Mouse (Mus musculus): ENCODE measurements at regions not wholly inside any gene's neighbourhood (a gene's known extent, or its start where the extent isn't known, plus 50 kb on each side); places are given as distances from the start of the nearest gene placed in this dataset.

GRCm38 (mm10) chr12:106993011-106993410 lies 495.4 kb upstream of the 3110018I06Rik start:
- intact Hi-C loops (cut with DNase I): no loop called here
- no peak for DNase-seq (ENCODE audit: extremely low spot score in 1 of 2, low spot score in 2 of 2)

GRCm38 (mm10) chr12:107010995-107011786 lies 477.2 kb upstream of the 3110018I06Rik start:
- intact Hi-C loops (cut with DNase I): no loop called here
- DNase-seq (ENCODE audit: extremely low spot score in 1 of 2, low spot score in 2 of 2): peak; percentile 3 to 56

GRCm38 (mm10) chr12:107016801-107017200 lies 471.6 kb upstream of the 3110018I06Rik start:
- DNase-seq (ENCODE audit: extremely low spot score in 1 of 2, low spot score in 2 of 2): no peak
- intact Hi-C loops (cut with DNase I): no loop called here

- no peak for DNase-seq (ENCODE audit: extremely low spot score in 1 of 2, low spot score in 2 of 2)
- intact Hi-C loops (cut with DNase I): no loop called here
Measured at GRCm38 (mm10) chr12:107021806-107022205, 466.6 kb upstream of the 3110018I06Rik start.

GRCm38 (mm10) chr12:107026821-107027220 lies 461.6 kb upstream of the 3110018I06Rik start:
- intact Hi-C loops (cut with DNase I): no loop called here
- no peak for DNase-seq (ENCODE audit: extremely low spot score in 1 of 2, low spot score in 2 of 2)

GRCm38 (mm10) chr12:107027842-107028549 lies 460.4 kb upstream of the 3110018I06Rik start:
- no peak for DNase-seq (ENCODE audit: extremely low spot score in 1 of 2, low spot score in 2 of 2)
- intact Hi-C loops (cut with DNase I): no loop called here

- DNase-seq (ENCODE audit: extremely low spot score in 1 of 2, low spot score in 2 of 2): no peak
- intact Hi-C loops (cut with DNase I): no loop called here
Measured at GRCm38 (mm10) chr12:107028985-107029384, 459.4 kb upstream of the 3110018I06Rik start.

GRCm38 (mm10) chr12:107036357-107036756 lies 452.1 kb upstream of the 3110018I06Rik start:
- intact Hi-C loops (cut with DNase I): no loop called here
- DNase-seq (ENCODE audit: extremely low spot score in 1 of 2, low spot score in 2 of 2): no peak

GRCm38 (mm10) chr12:107041927-107042652 lies 446.3 kb upstream of the 3110018I06Rik start:
- no peak for DNase-seq (ENCODE audit: extremely low spot score in 1 of 2, low spot score in 2 of 2)
- intact Hi-C loops (cut with DNase I): no loop called here

- DNase-seq (ENCODE audit: extremely low spot score in 1 of 2, low spot score in 2 of 2): no peak
- intact Hi-C loops (cut with DNase I): no loop called here
Measured at GRCm38 (mm10) chr12:107046496-107046895, 441.9 kb upstream of the 3110018I06Rik start.

GRCm38 (mm10) chr12:107047059-107047531 lies 441.3 kb upstream of the 3110018I06Rik start:
- DNase-seq (ENCODE audit: extremely low spot score in 1 of 2, low spot score in 2 of 2): no peak

GRCm38 (mm10) chr12:107050891-107051635 lies 437.4 kb upstream of the 3110018I06Rik start:
- intact Hi-C loops (cut with DNase I): no loop called here
- DNase-seq (ENCODE audit: extremely low spot score in 1 of 2, low spot score in 2 of 2): no peak

More at GRCm38 (mm10) chr12:107047059-107047531, 441.3 kb upstream of the 3110018I06Rik start:
- intact Hi-C loops (cut with DNase I): no loop called here

GRCm38 (mm10) chr12:107052136-107052535 lies 436.3 kb upstream of the 3110018I06Rik start:
- DNase-seq (ENCODE audit: extremely low spot score in 1 of 2, low spot score in 2 of 2): no peak
- intact Hi-C loops (cut with DNase I): no loop called here

- intact Hi-C loops (cut with DNase I): no loop called here
- no peak for DNase-seq (ENCODE audit: extremely low spot score in 1 of 2, low spot score in 2 of 2)
Measured at GRCm38 (mm10) chr12:107056553-107056952, 431.9 kb upstream of the 3110018I06Rik start.

- intact Hi-C loops (cut with DNase I): no loop called here
- no peak for DNase-seq (ENCODE audit: extremely low spot score in 1 of 2, low spot score in 2 of 2)
Measured at GRCm38 (mm10) chr12:107060514-107060913, 427.9 kb upstream of the 3110018I06Rik start.

- intact Hi-C loops (cut with DNase I): no loop called here
- DNase-seq (ENCODE audit: extremely low spot score in 1 of 2, low spot score in 2 of 2): no peak
Measured at GRCm38 (mm10) chr12:107067346-107067745, 421.1 kb upstream of the 3110018I06Rik start.

GRCm38 (mm10) chr12:107082541-107082940 lies 405.9 kb upstream of the 3110018I06Rik start:
- DNase-seq (ENCODE audit: extremely low spot score in 1 of 2, low spot score in 2 of 2): no peak
- intact Hi-C loops (cut with DNase I): no loop called here

GRCm38 (mm10) chr12:107085058-107085905 lies 403.1 kb upstream of the 3110018I06Rik start:
- intact Hi-C loops (cut with DNase I): no loop called here

More at GRCm38 (mm10) chr12:107085058-107085905, 403.1 kb upstream of the 3110018I06Rik start:
- DNase-seq (ENCODE audit: extremely low spot score in 1 of 2, low spot score in 2 of 2): no peak
